Mouse (Mus musculus) kidney, embryonic 14.5 days (tissue): ENCODE results near the gene Pdzrn3. TPM values are rescaled to one million over a fixed set of nuclear protein-coding genes. Genes with fewer than 3 reads are reported as not detected.

Experiments
- ATAC-seq: fragments of 200-750 bp; cut with Nextera tagmentation; 2 replicates; pipeline ENCODE4 v1.8.0; 2017; ENCODE audit warnings: moderate number of reproducible peaks, mild to moderate bottlenecking, moderate TSS enrichment, moderate library complexity; ENCODE audit not compliant: low FRiP score, low TSS enrichment
- H3K27ac ChIP-seq: fragments of 300-500 bp; sonication (generic); 2 replicates; pipeline ENCODE4 v1.5.1; 2014; ENCODE audit warnings: low read depth, mild to moderate bottlenecking, low read length, moderate library complexity, mixed read lengths
- H3K27me3 ChIP-seq: fragments of 300-500 bp; sonication (generic); 2 replicates; pipeline ENCODE4 v1.6.1; 2014; ENCODE audit warnings: mild to moderate bottlenecking, low read length; ENCODE audit not compliant: control insufficient read depth, insufficient read depth
- H3K36me3 ChIP-seq: fragments of 300-500 bp; sonication (generic); 2 replicates; pipeline ENCODE4 v1.6.1; 2014; ENCODE audit warnings: low read length, mixed read lengths; ENCODE audit not compliant: control insufficient read depth, insufficient read depth
- H3K4me1 ChIP-seq: fragments of 300-500 bp; sonication (generic); 2 replicates; pipeline ENCODE4 v1.6.1; 2014; ENCODE audit warnings: low read length, mixed read lengths; ENCODE audit not compliant: control insufficient read depth, insufficient read depth
- H3K4me2 ChIP-seq: fragments of 300-500 bp; sonication (generic); replicated peaks from 2 replicates; pipeline ENCODE4 v1.6.1; 2014; ENCODE audit warnings: low read depth, mild to moderate bottlenecking, low read length
- H3K4me3 ChIP-seq: fragments of 300-500 bp; sonication (generic); 2 replicates; pipeline ENCODE4 v1.5.1; 2014; ENCODE audit warnings: mild to moderate bottlenecking, low read length
- H3K9ac ChIP-seq: fragments of 300-500 bp; sonication (generic); 2 replicates; pipeline ENCODE4 v1.6.1; 2014; ENCODE audit warnings: low read depth, mild to moderate bottlenecking, low read length, moderate library complexity
- H3K9me3 ChIP-seq: fragments of 300-500 bp; sonication (generic); 2 replicates; pipeline ENCODE4 v1.6.1; 2016; ENCODE audit warnings: low read length; ENCODE audit not compliant: control insufficient read depth
- WGBS: fragments of 180-500 bp; shearing (Covaris S2); extraction: QIAGEN DNeasy Blood & Tissue Kit; methylation state at CpG from one replicate; pipeline ENCODE4 v1.1.7; 2014; 5-methylcytosine and 5-hydroxymethylcytosine counted together
- polyA plus RNA-seq: library from polyadenylated mRNA; unstranded; fragments of >200 nt; fragmentation: Nextera tagmentation; extraction: Ambion mirVana; gene quantifications from 2 replicates; pipeline ENCODE4 v1.2.1, GENCODE M21; 2014

Gene Pdzrn3
- polyA plus RNA-seq, 1 experiment from 2014 or later, result 12.1 TPM

DNA sequence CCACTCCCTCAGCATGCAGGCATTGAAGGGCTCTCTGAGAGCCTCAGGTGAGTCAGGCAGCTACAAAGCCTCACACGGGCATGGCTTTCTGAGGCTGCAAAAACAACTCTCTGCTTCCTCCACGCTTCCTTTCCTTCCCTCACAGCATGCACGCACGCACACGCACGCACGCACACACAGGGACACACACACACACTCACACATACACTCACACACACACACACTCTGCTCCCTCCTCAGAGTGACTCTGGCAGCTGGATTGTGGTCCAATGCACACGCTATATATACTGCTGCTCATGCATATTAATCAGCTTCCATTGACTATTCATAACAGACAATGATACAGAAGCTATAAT, 178.8 kb downstream of the Pdzrn3 start:
- peak overlapping the region; percentile 40 for H3K4me2 ChIP-seq
- no peak overlapping the region for H3K27ac ChIP-seq
- WGBS, result 12% methylated on average over 8 of the region's 8 CpGs
- peaks cover 25% of the 10 kb centered on the region for H3K4me1 ChIP-seq
- H3K9ac ChIP-seq, result peak overlapping the region; percentile 7; the same call in 1 of the 2 replicates
- H3K36me3 ChIP-seq, result no peaks in the 10 kb centered on the region
- no peaks in the 10 kb centered on the region; the same call in 1 of the 2 replicates for H3K27me3 ChIP-seq
- H3K9me3 ChIP-seq, result no peaks in the 10 kb centered on the region
- H3K4me3 ChIP-seq, result peak overlapping the region; percentile 28
- peak; percentile 48; the same call in 1 of the 2 replicates for ATAC-seq

DNA sequence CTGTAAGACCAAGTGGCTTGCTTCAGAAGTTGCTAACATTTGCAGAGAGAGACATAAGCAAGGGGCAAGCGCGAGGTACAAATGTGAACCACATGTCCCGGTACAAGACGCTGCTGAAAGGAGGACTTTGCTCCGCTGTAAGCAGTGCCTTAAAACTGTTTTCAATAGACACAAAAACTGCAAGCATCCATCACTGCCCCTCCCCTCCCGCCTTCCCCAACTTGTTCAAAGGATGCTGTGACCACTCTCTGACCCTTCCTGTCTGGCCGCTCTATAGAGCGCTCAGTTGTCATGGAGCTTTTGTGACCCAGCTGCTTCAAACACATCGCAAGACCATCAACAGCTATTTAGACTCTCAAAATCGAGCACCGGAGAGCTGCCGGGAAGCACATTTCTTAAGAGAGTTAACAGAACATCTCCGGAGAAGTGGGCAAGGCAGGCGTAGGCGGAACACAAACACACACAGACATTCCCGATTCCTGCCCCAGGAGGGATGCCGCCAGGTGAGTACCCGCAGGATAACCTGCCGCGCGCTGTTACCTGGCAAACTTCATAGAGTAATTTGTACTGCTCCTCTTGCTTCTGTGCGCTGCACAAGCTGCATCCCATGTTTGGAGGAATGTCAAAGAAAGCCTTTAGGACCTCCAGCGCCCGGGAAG, 179.3 kb downstream of the Pdzrn3 start:
- ATAC-seq, result peak; percentile 53
- 12% methylated on average over 24 of the region's 24 CpGs for WGBS
- H3K27ac ChIP-seq, result no peak overlapping the region
- H3K9ac ChIP-seq, result peak overlapping the region; percentile 7; the same call in 1 of the 2 replicates
- peaks cover 27% of the 10 kb centered on the region for H3K4me1 ChIP-seq
- H3K36me3 ChIP-seq, result no peaks in the 10 kb centered on the region
- H3K27me3 ChIP-seq, result no peaks in the 10 kb centered on the region; the same call in 1 of the 2 replicates
- H3K4me3 ChIP-seq, result peak overlapping the region; percentile 28
- no peaks in the 10 kb centered on the region for H3K9me3 ChIP-seq
- peak overlapping the region; percentile 40 for H3K4me2 ChIP-seq

GRCm38 (mm10) chr6:101197642-101198041, 180.1 kb downstream of the Pdzrn3 start:
- no peaks in the 10 kb centered on the region; the same call in 1 of the 2 replicates for H3K27me3 ChIP-seq
- no peaks in the 10 kb centered on the region for H3K36me3 ChIP-seq
- 9% methylated on average over 5 of the region's 5 CpGs for WGBS
- peak overlapping the region; percentile 28; the same call in 1 of the 2 replicates for H3K4me3 ChIP-seq
- H3K9ac ChIP-seq, result no peak overlapping the region
- H3K27ac ChIP-seq, result no peak overlapping the region
- no peak overlapping the region; the same call in none of the 2 replicates for H3K4me2 ChIP-seq
- ATAC-seq, result no peak
- peaks cover 28% of the 10 kb centered on the region for H3K4me1 ChIP-seq
- no peaks in the 10 kb centered on the region for H3K9me3 ChIP-seq

- Histone ChIP-seq H3K4me3 (no peak overlapping the region), H3K27me3 (no peaks in the 10 kb centered on the region; the same call in 1 of the 2 replicates), H3K9me3 (peaks cover under 1% of the 10 kb centered on the region; the same call in 1 of the 2 replicates), H3K9ac (no peak overlapping the region), H3K4me1 (peaks cover 28% of the 10 kb centered on the region), H3K36me3 (no peaks in the 10 kb centered on the region), H3K4me2 (no peak overlapping the region), H3K27ac (no peak overlapping the region)
- no peak for ATAC-seq
- 73% methylated on average over 5 of the region's 5 CpGs for WGBS
These were observed 181.8 kb downstream of the Pdzrn3 start for GRCm38 (mm10) chr6:101195891-101196290.

GRCm38 (mm10) chr6:101194386-101194925, 183.2 kb downstream of the Pdzrn3 start:
- no peaks in the 10 kb centered on the region; the same call in 1 of the 2 replicates for H3K27me3 ChIP-seq
- no peaks in the 10 kb centered on the region for H3K36me3 ChIP-seq
- no peak overlapping the region for H3K9ac ChIP-seq
- peaks cover 4% of the 10 kb centered on the region; the same call in 1 of the 2 replicates for H3K9me3 ChIP-seq
- H3K4me2 ChIP-seq, result no peak overlapping the region
- 22% methylated on average over 8 of the region's 8 CpGs for WGBS
- H3K4me1 ChIP-seq, result peaks cover 28% of the 10 kb centered on the region
- no peak overlapping the region for H3K4me3 ChIP-seq
- no peak for ATAC-seq
- H3K27ac ChIP-seq, result no peak overlapping the region

DNA sequence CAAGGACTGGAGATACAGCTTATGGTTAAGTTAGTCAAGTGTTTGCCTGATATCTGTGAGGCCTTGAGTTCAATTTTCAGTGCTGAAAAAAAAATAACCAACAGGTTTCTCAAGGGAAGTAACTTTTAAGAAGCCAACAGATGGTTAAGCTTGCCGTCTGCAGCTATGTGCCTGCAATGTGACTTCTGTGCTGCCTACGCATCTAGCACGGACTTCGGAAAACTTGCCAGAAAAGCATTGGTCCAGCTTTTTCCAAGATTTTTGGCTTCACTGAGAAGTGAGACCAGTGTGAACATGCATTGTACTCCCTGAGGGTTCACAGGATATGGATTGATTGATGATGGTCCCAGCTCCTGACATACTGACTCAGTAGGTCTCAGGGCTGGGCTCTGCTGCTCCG, 186.1 kb downstream of the Pdzrn3 start:
- peaks cover 4% of the 10 kb centered on the region; the same call in 1 of the 2 replicates for H3K9me3 ChIP-seq
- no peak overlapping the region for H3K9ac ChIP-seq
- H3K4me3 ChIP-seq, result no peak overlapping the region
- no peaks in the 10 kb centered on the region for H3K36me3 ChIP-seq
- H3K27me3 ChIP-seq, result no peaks in the 10 kb centered on the region
- H3K27ac ChIP-seq, result no peak overlapping the region
- peaks cover 24% of the 10 kb centered on the region for H3K4me1 ChIP-seq
- no peak for ATAC-seq
- H3K4me2 ChIP-seq, result no peak overlapping the region
- 87% methylated on average over 5 of the region's 5 CpGs for WGBS

- H3K27ac ChIP-seq, result no peak overlapping the region
- H3K36me3 ChIP-seq, result no peaks in the 10 kb centered on the region
- H3K9me3 ChIP-seq, result peaks cover 4% of the 10 kb centered on the region; the same call in 1 of the 2 replicates
- no peak overlapping the region for H3K4me3 ChIP-seq
- no peak for ATAC-seq
- H3K9ac ChIP-seq, result no peak overlapping the region
- no peak overlapping the region for H3K4me2 ChIP-seq
- 0 out of 2 replicates have a peak, but pooled peaks cover 8% of the 10 kb centered on the region for H3K4me1 ChIP-seq
- WGBS, result 92% methylated on average over 6 of the region's 6 CpGs
- H3K27me3 ChIP-seq, result no peaks in the 10 kb centered on the region
These were observed 190.4 kb downstream of the Pdzrn3 start for GRCm38 (mm10) chr6:101187322-101187721.

- H3K4me1 ChIP-seq, result 0 out of 2 replicates have a peak, but pooled peaks cover 8% of the 10 kb centered on the region
- H3K4me3 ChIP-seq, result no peak overlapping the region
- no peaks in the 10 kb centered on the region for H3K27me3 ChIP-seq
- H3K9me3 ChIP-seq, result peaks cover 4% of the 10 kb centered on the region; the same call in 1 of the 2 replicates
- no peak overlapping the region for H3K4me2 ChIP-seq
- H3K27ac ChIP-seq, result no peak overlapping the region
- ATAC-seq, result no peak
- H3K9ac ChIP-seq, result no peak overlapping the region
- 75% methylated on average over 3 of the region's 3 CpGs for WGBS
- no peaks in the 10 kb centered on the region for H3K36me3 ChIP-seq
These were observed 190.8 kb downstream of the Pdzrn3 start for GRCm38 (mm10) chr6:101186887-101187286.
